7 mouse cellular contexts compared by ENCODE assay signal in genomic region chr4:137992890-137993289, GRCm38 (mm10). TPM values are rescaled to one million over a fixed set of nuclear protein-coding genes. Genes with fewer than 3 reads are reported as not detected.
A peak's percentile ranks its signal among the peaks of the same experiment; 100 is the strongest.
DNase-seq lines count a peak whose midpoint lies in the region; ATAC-seq and TF ChIP-seq lines count a peak whose summit lies in the region.

Gene Eif4g3 (plus strand): TSS chr4:137993022.

- peak within 1 kb of the TSS; percentile 56 for H3K4me2 ChIP-seq in limb, embryonic 14.5 days (replicated peaks; ENCODE audit: low read depth, low read length, severe bottlenecking)
- H3K4me2 ChIP-seq in stomach, embryonic 14.5 days (replicated peaks; ENCODE audit: low read depth, low read length): peak within 1 kb of the TSS; percentile 68

- TF ChIP-seq POLR2A in limb, embryonic 14.5 days (IDR thresholded peaks at IDR 0.05; ENCODE audit: borderline replicate concordance, extremely low read depth, insufficient read depth, insufficient read length): no peak

- peak within 1 kb of the TSS; percentile 99 for H3K9ac ChIP-seq in limb, embryonic 14.5 days (ENCODE audit: low read depth, low read length, severe bottlenecking)
- peak within 1 kb of the TSS; percentile 99 for H3K9ac ChIP-seq in stomach, embryonic 14.5 days (replicated peaks; ENCODE audit: low read depth, low read length)

- H3K4me1 ChIP-seq in limb, embryonic 14.5 days (ENCODE audit: control insufficient read depth, insufficient read depth, low read length): peaks cover 19% of the 10 kb centered on the region
- peaks cover 16% of the 10 kb centered on the region for H3K4me1 ChIP-seq in stomach, embryonic 14.5 days (ENCODE audit: control insufficient read depth, insufficient read depth, low read length)

- WGBS in limb, embryonic 14.5 days: 2% methylated on average over 39 of the region's 39 CpGs
- 4% methylated on average over 39 of the region's 39 CpGs for WGBS in stomach, embryonic 14.5 days

- H3K36me3 ChIP-seq in limb, embryonic 14.5 days (ENCODE audit: control insufficient read depth, insufficient read depth, low read length): peaks cover 11% of the 10 kb centered on the region
- peaks cover 12% of the 10 kb centered on the region for H3K36me3 ChIP-seq in stomach, embryonic 14.5 days (ENCODE audit: control insufficient read depth, insufficient read depth, low read length)

- H3K27me3 ChIP-seq in limb, embryonic 14.5 days (ENCODE audit: control insufficient read depth, insufficient read depth, low read length): no peaks in the 10 kb centered on the region
- H3K27me3 ChIP-seq in stomach, embryonic 14.5 days (ENCODE audit: control insufficient read depth, insufficient read depth, low read length): no peaks in the 10 kb centered on the region

- intact Hi-C loops in heart, postnatal 36 days (cut with DNase I): loop anchor here (10.0 kb wide), 2 partner anchors 112 to 312 kb away; partner anchors contain the start of gene Ddost

- H3K4me3 ChIP-seq in limb, embryonic 14.5 days (replicated peaks; ENCODE audit: low read length): peak within 1 kb of the TSS; percentile 99
- H3K4me3 ChIP-seq in stomach, embryonic 14.5 days (ENCODE audit: low read depth, low read length): peak within 1 kb of the TSS; percentile 79

- peak; percentile 77 for ATAC-seq in erythroid progenitor cell, adult 5-6 weeks (replicated peaks; ENCODE audit: low FRiP score, poor library complexity, severe bottlenecking)
- ATAC-seq in limb, embryonic 14.5 days (ENCODE audit: low FRiP score, low read depth): peak; percentile 43
- no peak; the same call in 1 of the 2 replicates for ATAC-seq in stomach, embryonic 14.5 days (ENCODE audit: insufficient number of reproducible peaks, insufficient read depth, low FRiP score, low read depth)

- peak within 1 kb of the TSS; percentile 95 for H3K27ac ChIP-seq in limb, embryonic 14.5 days (replicated peaks; ENCODE audit: low read depth, low read length)
- H3K27ac ChIP-seq in stomach, embryonic 14.5 days (ENCODE audit: low read length): peak within 1 kb of the TSS; percentile 91

- no peak for DNase-seq in urinary bladder, adult 2 months (ENCODE audit: low spot score)
- DNase-seq in urinary bladder, adult 18-20 months (ENCODE audit: low spot score in 2 of 2): no peak
- no peak for DNase-seq in heart, postnatal 36 days
- DNase-seq in limb, embryonic 14.5 days (ENCODE audit: low spot score): no peak
- no peak for DNase-seq in cerebellum, adult 9-10 months

- H3K9me3 ChIP-seq in limb, embryonic 14.5 days (ENCODE audit: control insufficient read depth, low read length): no peaks in the 10 kb centered on the region
- H3K9me3 ChIP-seq in stomach, embryonic 14.5 days (ENCODE audit: control insufficient read depth, low read depth, low read length): no peaks in the 10 kb centered on the region

RNA-seq across cellular contexts. Expression of gene Eif4g3, which starts in this region (rescaled TPM):
- polyA plus RNA-seq in urinary bladder, adult 2 months (2012; rRNA removed): 64.2 and 64.6 TPM in 2 replicates
- total RNA-seq in erythroid progenitor cell, adult 5-6 weeks (2015; ENCODE audit: low replicate concordance): 23.1 and 29.8 TPM in 2 replicates
- 11.7 and 12.1 TPM in 2 replicates for total RNA-seq in erythroid progenitor cell, adult 5-6 weeks (2017; ENCODE audit: low replicate concordance)
- total RNA-seq in heart, postnatal 36 days (2021): 10 to 100 TPM; 45.5 to 47.2 TPM
- polyA plus RNA-seq in limb, embryonic 14.5 days (2012; rRNA removed): 106 and 111 TPM in 2 replicates
- polyA plus RNA-seq in limb, embryonic 14.5 days (2014; fragmentation: Nextera tagmentation; extraction: Ambion mirVana): 38.7 and 45.5 TPM in 2 replicates
- polyA plus RNA-seq in stomach, embryonic 14.5 days (2014; fragmentation: Nextera tagmentation; extraction: Ambion mirVana): 43.1 and 43.3 TPM in 2 replicates
